Mouse (Mus musculus): Measurements from ENCODE around the gene Abcc5.

- TF ChIP-seq EP300 (IDR thresholded peaks at IDR 0.05; ENCODE audit: insufficient read depth, low read depth, low read length) (no peak), POLR2A (IDR thresholded peaks at IDR 0.05; ENCODE audit: insufficient read depth, low read length) (no peak), CTCF (IDR thresholded peaks at IDR 0.05; ENCODE audit: low read depth, low read length) (no peak)
Observed at GRCm38 (mm10) chr16:20354011-20354410, 72.2 kb downstream of the Abcc5 start.
